Mouse (Mus musculus): ENCODE measurements around the gene Gm49395.

Gm49395 gene

GRCm38 (mm10) chr13:115050660-115051559, 50.8 kb downstream of the Gm49395 start:
- DNase-seq (ENCODE audit: low spot score): no peak

- DNase-seq (ENCODE audit: low spot score): no peak
These were observed 59.1 kb downstream of the Gm49395 start for GRCm38 (mm10) chr13:115042652-115043051.

DNA sequence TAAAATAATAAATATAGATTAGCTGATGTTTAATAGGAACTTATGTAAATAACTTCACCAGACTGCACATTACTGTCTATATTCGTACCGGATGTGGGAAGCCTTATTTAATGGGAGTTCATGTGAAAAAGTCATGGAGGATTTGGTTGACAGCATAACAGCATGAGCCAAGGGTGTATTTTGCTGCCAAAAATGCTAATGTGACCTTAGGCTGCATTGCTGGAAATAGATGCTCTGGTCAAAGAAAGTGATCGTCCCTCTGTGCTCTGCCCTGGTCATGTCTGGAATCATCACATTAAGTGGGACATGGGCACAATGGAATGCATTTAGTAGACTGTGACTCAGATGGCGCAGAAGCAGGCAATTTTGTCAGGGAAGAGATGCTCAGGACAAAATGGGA, 64.4 kb downstream of the Gm49395 start:
- DNase-seq (ENCODE audit: low spot score): no peak

- no peak for DNase-seq (ENCODE audit: low spot score)
These were observed 66.3 kb downstream of the Gm49395 start for GRCm38 (mm10) chr13:115035387-115035786.

- no peak for DNase-seq (ENCODE audit: low spot score)
These were observed 68.6 kb downstream of the Gm49395 start for GRCm38 (mm10) chr13:115033135-115033534.

- no peak for DNase-seq (ENCODE audit: low spot score)
These were observed 70.3 kb downstream of the Gm49395 start for GRCm38 (mm10) chr13:115031177-115032000.

DNA sequence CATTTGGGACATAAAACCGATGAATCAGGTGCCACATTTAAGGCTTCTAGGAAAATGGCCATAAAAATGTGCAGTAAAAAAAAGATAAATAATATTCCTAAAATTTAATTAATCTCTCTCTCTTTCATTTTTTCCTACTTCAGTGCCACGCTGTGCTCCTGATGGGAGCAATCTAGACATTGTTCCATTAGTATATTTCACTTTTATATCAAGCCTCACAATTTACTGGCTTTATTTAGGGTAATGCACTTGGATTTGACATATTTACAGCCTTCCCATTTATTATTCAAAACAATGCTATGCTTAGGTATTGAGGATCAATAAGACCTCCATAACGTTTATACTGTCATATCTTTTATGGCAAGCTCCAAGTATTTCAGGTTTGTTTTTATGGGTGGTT, 76.3 kb downstream of the Gm49395 start:
- no peak for DNase-seq (ENCODE audit: low spot score)

DNA sequence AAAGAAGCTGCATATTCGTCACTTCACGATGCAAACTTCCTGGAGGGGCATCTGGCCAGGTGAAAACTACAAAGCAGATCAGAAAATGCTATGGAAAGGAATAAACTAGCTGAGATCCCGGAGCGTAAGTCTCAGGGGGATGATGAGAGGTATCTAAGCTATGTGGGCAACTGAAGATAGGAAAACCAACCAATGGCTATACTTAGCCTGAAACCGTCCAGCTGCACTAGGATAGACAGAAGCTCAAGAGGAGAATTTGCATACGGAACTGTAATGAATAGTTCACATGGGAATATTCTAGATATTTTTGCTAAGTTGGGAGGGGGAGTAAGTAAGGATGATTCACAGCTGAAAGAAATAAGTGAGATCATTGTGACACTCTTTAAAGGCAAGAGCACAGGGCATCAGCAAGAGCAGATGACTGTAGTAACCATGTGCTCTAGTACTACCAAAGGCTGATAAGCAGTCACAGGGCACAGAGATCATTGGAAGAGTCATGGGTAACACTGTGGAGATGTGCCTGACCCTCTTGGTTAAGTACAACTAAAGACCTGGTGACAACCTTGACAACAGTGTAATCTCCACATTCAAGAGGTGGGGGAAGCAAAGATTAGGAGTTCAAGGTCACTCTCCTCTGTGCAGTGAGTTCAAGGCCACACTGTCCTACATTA, 79.5 kb downstream of the Gm49395 start:
- no peak for DNase-seq (ENCODE audit: low spot score)

DNA sequence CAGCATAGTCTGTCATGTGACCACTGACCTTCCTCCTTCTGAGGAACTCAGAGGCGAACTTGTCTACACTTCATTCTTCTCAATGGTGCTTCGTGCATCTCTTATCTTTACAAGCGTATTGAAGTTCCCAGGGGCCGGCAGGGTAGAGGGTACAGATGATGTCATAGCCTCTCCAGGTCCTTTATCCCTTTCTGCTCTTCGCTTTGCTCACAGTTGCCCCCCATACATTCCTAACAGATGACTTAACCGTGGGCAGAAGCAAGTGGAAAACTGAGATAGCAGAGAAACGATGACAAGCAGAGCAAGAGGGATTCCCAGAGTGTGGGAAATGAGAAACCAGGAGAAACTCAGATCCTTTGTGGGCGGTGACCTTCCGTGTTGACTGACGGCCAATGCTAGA, 80.3 kb downstream of the Gm49395 start:
- no peak for DNase-seq (ENCODE audit: low spot score)

- no peak for DNase-seq (ENCODE audit: low spot score)
These were observed 81.0 kb downstream of the Gm49395 start for GRCm38 (mm10) chr13:115020727-115021126.

DNA sequence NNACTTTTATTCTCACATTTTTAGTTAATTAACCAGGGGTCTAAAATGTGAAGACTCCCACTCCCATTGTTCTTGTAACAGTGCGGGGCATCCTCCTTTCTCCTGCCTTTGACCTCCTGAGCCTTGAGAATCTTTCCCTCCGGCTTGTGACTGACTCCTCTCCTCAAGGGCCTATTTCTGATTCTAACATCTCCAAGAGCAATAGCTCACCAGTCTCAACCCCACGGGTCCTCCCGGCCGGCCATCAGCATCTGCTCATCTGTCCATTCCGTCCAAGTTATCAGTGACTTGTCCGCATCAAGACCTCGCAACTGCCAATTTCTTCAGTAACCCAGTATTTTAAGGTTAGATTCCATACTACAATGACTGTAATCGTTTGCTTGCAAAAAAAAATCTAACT, 84.2 kb downstream of the Gm49395 start:
- DNase-seq (ENCODE audit: low spot score): no peak

DNA sequence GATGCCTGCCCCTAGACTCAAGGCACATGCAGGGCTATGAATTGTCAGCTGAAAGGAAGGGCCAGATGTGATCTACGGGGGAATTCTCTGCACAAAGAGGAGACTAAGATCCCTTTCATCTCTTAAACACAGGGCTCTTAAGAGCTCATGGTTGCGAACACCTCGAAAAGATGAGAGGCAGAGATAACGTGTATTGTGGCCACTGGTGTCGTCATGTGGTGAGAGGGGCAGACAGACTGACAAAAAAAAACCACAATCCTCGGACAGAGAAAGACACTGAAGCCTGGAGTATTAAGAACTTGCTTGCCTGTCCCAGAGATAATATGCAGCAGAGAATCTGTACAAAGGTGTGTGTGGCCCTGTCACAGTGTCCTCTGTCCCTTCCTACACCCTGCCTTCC, 90.2 kb downstream of the Gm49395 start:
- no peak for DNase-seq (ENCODE audit: low spot score)

DNA sequence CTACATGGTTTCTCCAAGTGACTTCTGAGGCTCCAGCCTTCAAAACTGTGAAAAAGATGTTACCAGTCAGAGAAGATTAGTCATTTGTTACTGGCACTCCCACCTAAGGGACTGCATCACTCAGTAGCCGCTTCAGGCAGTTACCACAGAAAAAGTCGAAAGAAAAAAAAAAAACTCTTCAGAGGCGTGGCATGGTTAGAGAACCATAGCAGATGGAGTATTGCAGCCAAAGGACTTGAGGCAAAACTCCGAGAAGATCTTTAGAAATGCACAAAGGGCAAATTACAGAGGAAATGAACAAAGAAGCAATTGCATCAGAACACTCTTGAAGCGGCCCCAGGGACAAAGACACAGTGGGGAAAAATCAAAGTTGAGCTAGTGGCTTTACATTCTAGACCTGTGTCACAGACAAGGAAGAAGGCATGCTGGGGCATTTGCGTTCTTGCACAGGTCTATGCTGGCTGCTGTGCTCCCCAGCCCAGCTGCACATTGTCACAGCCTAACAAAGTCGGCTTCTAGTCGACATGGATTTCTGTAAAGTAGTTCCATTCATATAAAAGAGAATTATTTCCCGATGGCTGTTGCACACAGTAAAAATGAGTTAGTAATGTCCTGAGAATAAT, 95.4 kb downstream of the Gm49395 start:
- no peak for DNase-seq (ENCODE audit: low spot score)

DNA sequence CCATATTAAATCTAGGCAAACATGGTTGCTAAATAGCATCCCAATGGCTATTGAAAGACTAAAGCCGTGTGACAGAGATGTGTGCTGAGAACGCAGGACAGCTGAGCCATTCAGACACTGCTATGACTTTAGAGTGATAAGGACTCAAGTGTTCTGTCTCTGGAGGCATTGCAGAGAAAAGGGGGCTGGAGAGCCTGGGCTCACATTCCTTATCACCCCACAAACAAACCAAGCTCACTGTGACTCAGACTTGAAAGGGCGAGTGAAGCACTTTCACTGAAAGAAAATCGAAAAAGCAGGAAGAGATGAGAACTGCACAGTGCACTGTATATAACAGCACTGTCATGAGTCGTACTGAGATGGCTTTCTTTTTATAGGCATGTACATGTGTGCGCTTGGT, 96.4 kb downstream of the Gm49395 start:
- no peak for DNase-seq (ENCODE audit: low spot score)

- DNase-seq (ENCODE audit: low spot score): no peak
These were observed 98.2 kb downstream of the Gm49395 start for GRCm38 (mm10) chr13:115003444-115004053.

DNA sequence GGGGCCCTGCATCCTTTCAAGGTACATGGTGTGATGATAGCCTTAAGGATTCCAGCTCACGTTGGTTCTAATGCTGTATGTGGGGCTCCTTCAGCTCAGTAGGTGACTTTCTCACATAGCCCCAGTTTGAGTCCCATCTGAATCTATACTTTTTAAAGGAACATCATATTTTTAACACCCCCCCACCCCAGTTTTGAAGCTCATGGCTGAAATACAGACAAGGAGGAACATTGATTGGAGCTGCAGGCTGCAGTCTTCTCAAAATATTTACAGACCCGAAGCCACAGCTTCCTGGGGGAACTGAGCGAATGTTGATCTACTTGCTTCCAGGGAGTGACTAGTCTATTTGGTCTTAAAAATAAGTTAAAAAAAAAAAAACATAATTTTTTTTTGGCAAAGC, 98.9 kb downstream of the Gm49395 start:
- DNase-seq (ENCODE audit: low spot score): no peak

GRCm38 (mm10) chr13:115002155-115002554, 99.6 kb downstream of the Gm49395 start:
- DNase-seq (ENCODE audit: low spot score): no peak

DNA sequence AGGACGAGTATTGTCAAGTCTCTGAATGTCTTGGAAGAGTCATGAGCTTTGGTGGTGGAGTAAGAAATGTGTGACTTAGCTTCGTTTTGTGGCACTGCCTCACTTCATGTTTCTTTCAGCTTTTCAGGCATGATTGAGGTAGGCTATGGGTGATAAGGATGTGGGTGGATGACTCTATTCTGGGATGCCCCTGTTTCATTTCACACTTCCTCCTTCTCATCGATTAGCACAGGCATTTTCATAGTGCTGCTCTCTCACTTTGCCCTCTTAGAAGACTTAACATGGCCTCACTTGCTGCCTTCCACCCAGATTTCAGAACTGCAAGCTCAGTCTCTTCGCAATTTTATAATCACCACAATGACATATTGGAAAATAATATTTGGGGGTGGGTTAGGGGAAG, 102.1 kb downstream of the Gm49395 start:
- no peak for DNase-seq (ENCODE audit: low spot score)

DNA sequence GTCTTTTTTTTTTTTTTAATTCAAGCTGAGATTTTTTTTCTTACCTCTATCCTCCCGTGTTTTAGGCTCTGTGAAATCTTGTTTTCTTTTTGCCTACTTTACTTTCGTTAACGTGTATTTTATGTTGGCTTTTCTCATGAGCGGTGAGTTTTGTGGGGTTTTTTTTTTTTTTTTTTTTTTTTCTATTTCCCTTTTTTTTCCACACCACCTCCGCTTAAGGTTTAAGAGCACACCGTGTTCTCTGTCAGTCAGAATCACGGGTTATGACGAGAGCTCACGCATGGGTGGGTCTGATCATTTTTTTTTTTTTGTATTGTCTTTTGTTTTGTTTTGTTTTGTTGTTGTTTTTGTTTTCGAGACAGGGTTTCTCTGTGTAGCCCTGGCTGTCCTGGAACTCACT, 103.6 kb downstream of the Gm49395 start:
- no peak for DNase-seq (ENCODE audit: low spot score)

- no peak for DNase-seq (ENCODE audit: low spot score)
These were observed 109.3 kb downstream of the Gm49395 start for GRCm38 (mm10) chr13:114992260-114993014.

DNA sequence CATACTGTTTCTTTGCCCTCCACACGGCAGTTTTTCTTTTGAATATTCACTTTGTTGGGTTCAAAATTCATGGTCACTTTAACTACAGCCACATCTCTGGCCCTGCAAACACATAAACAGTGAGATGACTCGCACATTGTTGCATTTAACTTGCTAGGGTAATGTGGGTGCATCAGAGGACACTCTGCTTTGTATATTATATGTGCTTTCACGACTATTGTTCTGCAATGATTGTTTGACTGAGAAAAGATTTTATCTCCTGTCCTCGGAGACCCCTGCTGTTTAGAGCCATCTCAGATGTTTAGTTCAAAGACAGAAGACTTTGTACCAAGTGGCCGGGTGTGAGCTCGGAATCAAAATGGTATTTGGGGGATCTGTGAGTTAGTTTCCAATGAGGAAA, 114.1 kb downstream of the Gm49395 start:
- no peak for DNase-seq (ENCODE audit: low spot score)

All from ovary, postnatal 14 days (tissue).